Mouse (Mus musculus) midbrain, embryonic 16.5 days (tissue): ENCODE data around the gene Gm49387. TPM values are rescaled to one million over a fixed set of nuclear protein-coding genes. Genes with fewer than 3 reads are reported as not detected.
A peak's percentile ranks its signal among the peaks of the same experiment; 100 is the strongest.

Source experiments
- ATAC-seq: fragments of 200-750 bp; cut with Nextera tagmentation; 2 replicates; pipeline ENCODE4 v1.8.0; 2017; ENCODE audit warnings: moderate TSS enrichment
- H3K27ac ChIP-seq: fragments of 300-500 bp; sonication (generic); 2 replicates; pipeline ENCODE4 v1.5.1; 2014; ENCODE audit warnings: mild to moderate bottlenecking, low read length, mixed read lengths
- H3K27me3 ChIP-seq: fragments of 300-500 bp; sonication (generic); 2 replicates; pipeline ENCODE4 v1.6.1; 2014; ENCODE audit warnings: low read depth, low read length, mixed read lengths; ENCODE audit not compliant: control insufficient read depth, insufficient read depth
- H3K36me3 ChIP-seq: fragments of 300-500 bp; sonication (generic); 2 replicates; pipeline ENCODE4 v1.6.1; 2014; ENCODE audit warnings: mild to moderate bottlenecking, low read length, moderate library complexity, mixed read lengths; ENCODE audit not compliant: control insufficient read depth, insufficient read depth
- H3K4me1 ChIP-seq: fragments of 300-500 bp; sonication (generic); 2 replicates; pipeline ENCODE4 v1.6.1; 2014; ENCODE audit warnings: mild to moderate bottlenecking, low read length, mixed read lengths; ENCODE audit not compliant: control insufficient read depth, insufficient read depth
- H3K4me2 ChIP-seq: fragments of 300-500 bp; sonication (generic); 2 replicates; pipeline ENCODE4 v1.6.1; 2014; ENCODE audit warnings: mild to moderate bottlenecking, low read length, mixed read lengths
- H3K4me3 ChIP-seq: fragments of 300-500 bp; sonication (generic); 2 replicates; pipeline ENCODE4 v1.5.1; 2014; ENCODE audit warnings: low read depth, mild to moderate bottlenecking, low read length, moderate library complexity, mixed read lengths
- H3K9ac ChIP-seq: fragments of 300-500 bp; sonication (generic); 2 replicates; pipeline ENCODE4 v1.6.1; 2014; ENCODE audit warnings: low read depth, low read length, mixed read lengths
- H3K9me3 ChIP-seq: fragments of 300-500 bp; sonication (generic); replicated peaks from 2 replicates; pipeline ENCODE4 v1.6.1; 2014; ENCODE audit warnings: mild to moderate bottlenecking, low read length, mixed read lengths; ENCODE audit not compliant: control insufficient read depth, poor library complexity, severe bottlenecking
- WGBS: fragments of 180-500 bp; shearing (Covaris S2); extraction: QIAGEN DNeasy Blood & Tissue Kit; methylation state at CpG from one replicate; pipeline ENCODE4 v1.1.7; 2014; 5-methylcytosine and 5-hydroxymethylcytosine counted together
- polyA plus RNA-seq: library from polyadenylated mRNA; unstranded; fragments of >200 nt; fragmentation: Nextera tagmentation; extraction: Ambion mirVana; gene quantifications from 2 replicates; pipeline ENCODE4 v1.2.1, GENCODE M21; 2015

Gm49387 gene
- polyA plus RNA-seq, 1 experiment from 2014 or later = not detected

DNA sequence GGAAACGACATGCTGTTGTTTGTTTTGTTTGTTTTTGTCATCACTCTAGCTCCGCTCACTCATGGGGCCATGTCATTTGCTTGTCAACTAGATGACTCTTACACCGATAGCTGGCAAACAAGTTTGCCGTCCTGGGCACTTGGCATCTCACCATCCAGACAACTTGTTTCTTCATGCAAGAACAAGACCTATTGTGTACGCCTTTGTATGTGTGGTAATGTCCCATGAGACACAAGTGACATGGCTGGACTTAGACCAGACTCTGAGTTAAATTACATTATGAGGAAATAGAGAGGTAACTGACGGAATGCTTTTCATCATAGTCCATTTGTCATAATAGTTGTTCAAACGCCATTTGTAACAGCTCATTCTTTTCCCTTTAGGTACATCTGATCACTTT, 5.2 kb upstream of the Gm49387 start:
- 92% methylated on average over 7 of the region's 7 CpGs for WGBS
- no peaks in the 10 kb centered on the region for H3K36me3 ChIP-seq
- no peak overlapping the region for H3K9ac ChIP-seq
- no peaks in the 10 kb centered on the region for H3K9me3 ChIP-seq
- peaks cover 5% of the 10 kb centered on the region for H3K4me1 ChIP-seq
- H3K27ac ChIP-seq = no peak overlapping the region
- no peaks in the 10 kb centered on the region for H3K27me3 ChIP-seq
- H3K4me2 ChIP-seq = no peak overlapping the region
- H3K4me3 ChIP-seq = no peak overlapping the region
- no peak for ATAC-seq

DNA sequence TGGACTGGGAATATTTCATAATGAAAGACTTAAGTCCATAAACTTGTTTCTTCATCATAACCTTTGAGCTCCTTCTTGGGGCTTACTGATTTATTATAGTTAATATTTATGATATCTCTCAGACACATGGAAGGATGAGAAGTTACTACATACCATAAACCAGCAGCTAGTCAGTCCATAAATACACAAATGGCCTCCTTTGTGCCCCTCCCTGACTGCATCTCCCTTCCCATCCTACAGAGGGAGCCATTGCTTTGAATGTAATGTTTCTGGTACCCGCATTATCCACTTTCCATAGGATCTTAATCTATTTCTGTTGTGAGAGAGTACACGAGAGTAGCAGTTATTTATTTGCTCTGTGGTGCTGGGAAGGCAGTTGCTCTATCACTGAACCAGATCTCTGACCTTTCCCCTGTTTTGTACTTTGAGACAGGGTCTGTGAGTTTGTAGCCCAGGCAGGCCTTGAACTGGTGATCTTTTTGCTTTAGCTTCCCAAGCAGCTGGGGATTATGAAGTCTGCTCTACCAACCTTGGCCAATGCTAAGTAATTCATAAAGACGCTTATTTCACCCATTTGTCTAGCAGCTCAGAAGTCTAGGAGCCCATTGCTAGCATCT, 4.4 kb upstream of the Gm49387 start:
- no peak overlapping the region for H3K27ac ChIP-seq
- H3K27me3 ChIP-seq = no peaks in the 10 kb centered on the region
- no peaks in the 10 kb centered on the region for H3K36me3 ChIP-seq
- 73% methylated on average over 3 of the region's 3 CpGs for WGBS
- H3K4me3 ChIP-seq = no peak overlapping the region
- no peak for ATAC-seq
- H3K4me1 ChIP-seq = peaks cover 9% of the 10 kb centered on the region
- no peaks in the 10 kb centered on the region for H3K9me3 ChIP-seq
- H3K9ac ChIP-seq = no peak overlapping the region
- H3K4me2 ChIP-seq = no peak overlapping the region

DNA sequence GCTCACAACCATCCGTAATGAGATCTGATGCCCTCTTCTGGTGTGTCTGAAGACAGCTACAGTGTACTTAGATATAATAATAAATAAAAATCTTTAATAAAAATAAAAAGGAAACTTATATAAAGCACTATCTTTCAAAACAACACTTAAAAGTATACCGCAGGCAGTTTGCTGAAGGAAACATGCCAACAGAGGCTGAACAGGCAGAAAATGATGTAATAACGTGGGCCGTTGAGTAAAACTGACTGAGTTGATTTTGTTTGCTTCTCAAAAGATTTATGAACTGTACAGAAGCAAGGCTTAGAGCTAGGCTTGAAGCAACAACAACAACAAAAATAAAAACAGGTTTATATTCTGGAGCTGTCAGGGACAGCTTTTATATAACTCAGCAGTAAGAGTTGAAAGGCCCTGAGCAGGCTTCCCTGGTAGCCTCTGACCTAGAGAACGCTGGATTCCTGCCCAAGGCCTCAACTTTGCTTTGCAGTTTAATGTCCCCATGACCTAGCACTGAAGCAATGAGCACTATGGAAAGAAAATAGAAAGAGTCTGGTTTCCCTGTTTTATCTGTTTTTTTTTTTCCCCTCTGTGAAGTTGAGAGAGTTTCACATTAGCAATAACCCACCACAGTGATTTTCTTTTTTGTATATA, 3.6 kb upstream of the Gm49387 start:
- H3K9me3 ChIP-seq = no peaks in the 10 kb centered on the region
- H3K36me3 ChIP-seq = no peaks in the 10 kb centered on the region
- no peak overlapping the region for H3K4me2 ChIP-seq
- H3K27me3 ChIP-seq = no peaks in the 10 kb centered on the region
- H3K9ac ChIP-seq = no peak overlapping the region
- no peak overlapping the region for H3K4me3 ChIP-seq
- no peak for ATAC-seq
- H3K27ac ChIP-seq = no peak overlapping the region
- H3K4me1 ChIP-seq = peaks cover 11% of the 10 kb centered on the region
- WGBS = 95% methylated on average over 5 of the region's 5 CpGs

DNA sequence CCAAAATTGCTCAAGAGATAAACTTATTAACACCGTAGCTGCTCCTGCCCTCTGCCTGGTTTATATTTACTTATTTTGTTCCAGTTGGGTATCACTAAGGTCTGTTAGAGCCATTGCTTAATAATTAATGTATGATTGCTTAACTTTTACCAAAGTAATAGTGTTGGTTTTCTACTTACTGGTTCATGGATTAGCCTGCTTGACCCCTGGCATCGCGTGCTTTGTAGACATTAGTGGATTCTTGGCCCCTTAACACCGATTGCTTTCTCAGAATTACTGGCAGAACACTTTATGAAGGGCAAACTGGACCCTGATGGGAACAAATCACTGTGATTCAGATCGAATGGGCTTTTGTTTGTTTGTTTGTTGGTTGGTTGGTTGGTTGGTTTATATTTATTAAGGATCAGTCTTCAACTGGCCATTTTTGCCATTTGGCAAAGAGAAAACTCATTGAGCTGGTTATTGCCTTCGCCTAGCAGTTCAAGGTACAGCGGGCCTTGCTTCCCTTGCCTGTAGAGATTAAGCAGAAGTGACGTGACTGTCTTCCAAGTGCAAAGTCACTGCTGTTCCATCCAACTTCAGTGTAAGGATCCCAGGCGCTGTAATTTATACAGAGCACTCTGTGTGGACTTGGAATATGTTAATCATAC, 953 bp upstream of the Gm49387 start:
- H3K27me3 ChIP-seq = no peaks in the 10 kb centered on the region

DNA sequence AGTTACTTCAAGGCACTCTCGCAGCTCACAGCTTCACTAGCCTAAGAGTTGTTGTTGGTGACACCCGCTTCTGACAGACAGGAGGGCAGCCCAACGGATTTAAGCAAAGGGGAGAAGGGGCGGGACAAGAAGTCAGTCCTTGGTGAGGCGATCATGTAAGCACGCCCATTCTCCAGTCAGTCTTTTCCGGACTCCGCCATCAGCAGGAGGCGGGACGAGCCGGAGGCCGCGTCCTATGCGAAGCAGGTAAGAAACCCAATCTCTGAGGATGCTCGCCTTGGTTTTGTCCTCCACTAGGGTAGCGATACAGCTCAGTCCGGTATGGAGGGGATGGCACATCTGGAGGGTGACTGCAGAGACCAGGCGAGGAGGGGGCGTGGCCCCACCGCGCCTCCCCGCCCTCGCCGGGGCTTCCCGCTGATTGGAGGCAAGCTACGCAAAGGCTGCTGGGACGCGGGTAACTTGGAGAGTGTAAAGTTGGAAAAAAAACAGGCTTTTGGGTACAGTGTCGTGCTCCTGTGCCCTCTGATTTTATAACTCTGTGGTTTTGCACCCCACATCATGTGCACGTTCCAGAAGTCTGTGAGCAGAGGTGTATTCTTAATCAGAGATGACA, 320 bp upstream of the Gm49387 start, which contains the start of the genes Btd and Hacl1:
Gene Btd (plus strand): TSS at position 139 of the 616 bp plus-strand sequence.
Gene Hacl1 (minus strand): TSS at position 397 of the 616 bp plus-strand sequence.
- under 1% methylated on average over 30 of the region's 30 CpGs for WGBS
- Histone ChIP-seq H3K4me3 (peak within 1 kb of the TSS; percentile 67), H3K4me2 (peak within 1 kb of the TSS; percentile 98)

More for the DNA sequence above, 953 bp upstream of the Gm49387 start:
- Histone ChIP-seq H3K27ac (no peak overlapping the region), H3K4me3 (peak overlapping the region; percentile 67), H3K9ac (0 out of 2 replicates have a peak overlapping the region, but pooled peaks have one; percentile 77), H3K4me2 (peak overlapping the region; percentile 98), H3K4me1 (peaks cover 11% of the 10 kb centered on the region), H3K9me3 (no peaks in the 10 kb centered on the region), H3K36me3 (no peaks in the 10 kb centered on the region)
- WGBS = 71% methylated on average over 9 of the region's 9 CpGs
- no peak for ATAC-seq

DNA sequence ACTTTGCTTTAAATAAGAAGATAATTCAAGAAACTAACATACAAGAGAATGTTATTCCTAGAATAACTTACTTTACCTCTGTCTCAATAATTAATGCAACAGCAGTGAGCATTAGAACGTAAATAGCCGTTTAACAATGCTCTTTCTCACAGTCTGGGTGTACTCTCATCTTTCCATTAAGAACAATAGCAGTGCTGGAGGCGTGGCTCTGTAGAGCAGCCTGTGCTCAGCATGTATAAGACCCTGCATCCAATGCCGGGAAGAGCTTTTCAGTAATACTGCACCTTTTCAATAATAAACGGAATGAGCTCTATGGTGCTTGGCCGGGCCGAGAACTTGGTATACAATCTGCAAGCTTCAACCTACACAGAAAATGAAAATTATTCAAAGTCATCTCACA, 10.0 kb downstream of the Gm49387 start:
- no peaks in the 10 kb centered on the region for H3K9me3 ChIP-seq
- no peak overlapping the region for H3K4me2 ChIP-seq
- ATAC-seq = no peak
- H3K4me1 ChIP-seq = no peaks in the 10 kb centered on the region
- no peaks in the 10 kb centered on the region for H3K27me3 ChIP-seq
- WGBS = 27% methylated on average over 7 of the region's 7 CpGs
- H3K4me3 ChIP-seq = no peak overlapping the region
- no peak overlapping the region for H3K9ac ChIP-seq
- H3K36me3 ChIP-seq = no peaks in the 10 kb centered on the region
- no peak overlapping the region for H3K27ac ChIP-seq

More for the DNA sequence above, 320 bp upstream of the Gm49387 start, which contains the start of the genes Btd and Hacl1:
- Histone ChIP-seq H3K9me3 (no peaks in the 10 kb centered on the region), H3K36me3 (no peaks in the 10 kb centered on the region), H3K27ac (peak within 1 kb of the TSS; percentile 90), H3K9ac (peak within 1 kb of the TSS; percentile 77), H3K4me1 (peaks cover 11% of the 10 kb centered on the region), H3K27me3 (no peaks in the 10 kb centered on the region)
- peak; percentile 99 for ATAC-seq

DNA sequence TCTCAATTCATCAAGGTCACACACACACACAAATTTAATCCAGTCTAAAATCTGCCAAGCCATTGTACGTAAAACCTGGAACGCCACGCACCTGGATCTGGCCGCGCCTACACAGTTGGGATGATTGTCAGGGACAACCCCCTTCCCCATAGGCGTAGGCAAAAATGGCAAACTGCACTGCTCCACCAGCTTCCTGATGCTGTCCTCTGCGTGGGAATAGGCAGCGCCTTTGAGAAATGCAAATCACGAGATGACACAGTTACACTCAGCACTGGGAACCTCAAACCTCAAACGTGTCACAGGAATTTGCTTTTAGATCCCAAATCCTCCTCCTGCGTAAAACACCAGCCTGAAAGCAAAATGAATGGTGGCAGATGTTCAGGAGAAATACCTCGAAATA, 17.9 kb downstream of the Gm49387 start:
- WGBS = 88% methylated on average over 12 of the region's 12 CpGs
- Histone ChIP-seq H3K27me3 (no peaks in the 10 kb centered on the region), H3K4me1 (no peaks in the 10 kb centered on the region), H3K9me3 (no peaks in the 10 kb centered on the region), H3K27ac (no peak overlapping the region), H3K4me2 (no peak overlapping the region), H3K9ac (no peak overlapping the region), H3K4me3 (no peak overlapping the region), H3K36me3 (no peaks in the 10 kb centered on the region)
- no peak for ATAC-seq

DNA sequence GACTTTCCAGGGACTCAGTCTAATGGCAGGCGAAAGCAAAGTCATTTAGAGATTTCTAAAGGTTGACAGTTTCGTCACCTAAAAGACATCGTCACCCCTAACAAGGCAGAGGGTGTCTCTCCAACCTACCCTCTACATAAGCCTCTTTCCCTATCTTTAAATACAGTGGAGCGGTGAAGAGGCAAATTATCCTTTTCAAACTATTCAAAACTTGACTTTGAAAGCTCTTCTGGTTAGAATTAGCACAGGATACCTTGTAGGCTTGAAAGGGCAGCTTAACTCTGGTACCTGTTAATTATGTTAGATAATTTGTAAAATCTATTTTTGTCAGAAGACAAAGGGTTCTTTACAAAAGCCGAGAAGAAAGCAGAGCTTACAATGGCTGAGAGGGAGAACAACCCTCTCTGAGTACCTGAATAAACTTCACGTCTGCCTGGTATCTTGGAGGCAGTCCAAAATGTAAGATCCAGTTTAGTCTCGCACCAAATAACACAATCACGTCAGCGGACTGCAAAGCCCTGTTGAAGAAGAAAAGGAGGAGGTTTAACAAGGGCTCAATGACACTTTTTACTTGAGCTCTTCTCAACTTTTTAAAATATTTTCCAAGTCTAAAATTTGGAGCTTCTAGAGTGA, 20.0 kb downstream of the Gm49387 start:
- Histone ChIP-seq H3K27ac (no peak overlapping the region), H3K4me2 (no peak overlapping the region), H3K36me3 (no peaks in the 10 kb centered on the region), H3K9ac (no peak overlapping the region), H3K4me3 (no peak overlapping the region), H3K9me3 (no peaks in the 10 kb centered on the region), H3K27me3 (no peaks in the 10 kb centered on the region), H3K4me1 (no peaks in the 10 kb centered on the region)
- WGBS = 61% methylated on average over 9 of the region's 9 CpGs
- no peak for ATAC-seq
